Mouse (Mus musculus) heart, adult 2 months (tissue): Measurements from ENCODE around the gene Jtb.

Experiments used
- CTCF ChIP-seq: fragments of 200-600 bp; IDR thresholded peaks from 2 replicates; pipeline ENCODE4 v1.8.1; 2022; ENCODE audit warnings: antibody characterized with exemption, mild to moderate bottlenecking, moderate library complexity
- POLR2A ChIP-seq: fragments of 200-500 bp; IDR thresholded peaks from 2 replicates; pipeline ENCODE4 v1.6.1; 2011; ENCODE audit warnings: mild to moderate bottlenecking, low read depth, low read length, control low read depth; ENCODE audit not compliant: insufficient read depth

DNA sequence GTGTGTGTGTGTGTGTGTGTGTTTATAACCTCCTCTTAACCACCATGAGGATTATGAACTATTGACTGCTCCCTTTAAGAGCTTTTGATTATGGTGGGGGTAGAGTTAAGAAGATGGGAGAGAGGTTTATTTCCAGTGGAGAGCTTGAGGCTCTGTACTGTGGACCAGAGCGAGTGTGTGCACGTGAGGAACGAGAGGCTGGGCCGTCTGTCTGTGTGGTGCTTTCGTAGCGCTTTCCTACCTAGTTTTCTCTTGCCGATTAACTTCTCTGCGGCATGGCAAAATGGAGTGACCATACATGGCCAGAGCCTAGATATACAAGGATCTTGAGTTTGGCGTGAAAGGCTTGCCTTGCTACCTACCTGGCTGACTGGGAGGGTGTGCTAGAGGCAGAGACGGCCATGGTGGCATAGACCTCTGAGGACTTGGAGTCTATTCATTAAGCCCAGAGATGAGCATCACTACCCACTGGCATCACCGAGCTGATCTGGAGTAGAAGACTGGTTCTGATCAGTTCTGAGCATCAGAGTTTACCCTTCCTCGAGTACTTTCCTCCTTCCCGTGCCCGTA lies 24.5 kb downstream of the Jtb start:
- no peak for TF ChIP-seq POLR2A
- no peak for TF ChIP-seq CTCF
